ENCODE assay signal across 8 mouse cellular contexts in genomic region chr2:30471795-30472720, GRCm38 (mm10). TPM values are rescaled to one million over a fixed set of nuclear protein-coding genes. Genes with fewer than 3 reads are reported as not detected.
DNase-seq lines count a peak whose midpoint lies in the region; ATAC-seq and TF ChIP-seq lines count a peak whose summit lies in the region.

No protein-coding gene starts in this region.

- H3K27ac ChIP-seq in MEL (ENCODE audit: control insufficient read depth, low read depth, low read length), result peak overlapping the region; percentile 89
- peak overlapping the region; percentile 90 for H3K27ac ChIP-seq in hindbrain, embryonic 14.5 days

- H3K36me3 ChIP-seq in MEL (ENCODE audit: control insufficient read depth in 1 of 2, insufficient read depth in 2 of 2, low read length in 2 of 2), result peaks cover 0 to 5% of the 10 kb centered on the region in 2 experiments; a peak in 2 of 4 replicates
- no peaks in the 10 kb centered on the region for H3K36me3 ChIP-seq in hindbrain, embryonic 14.5 days (replicated peaks; ENCODE audit: control insufficient read depth, insufficient read depth)

- peak; percentile 95 for DNase-seq in MEL (ENCODE audit: low read depth, low spot score)
- peak; percentile 48 for DNase-seq in cerebellum, adult 9-10 months
- peak; percentile 69 to 76 for DNase-seq in frontal cortex, postnatal 36 days (ENCODE audit: low spot score in 2 of 2)
- DNase-seq in hindbrain, embryonic 14.5 days (ENCODE audit: low spot score), result peak; percentile 74
- DNase-seq in left cerebral cortex, adult 18-20 months (ENCODE audit: low spot score in 2 of 2), result peak; percentile 74 to 76
- DNase-seq in lung, postnatal 4 days, result peak; percentile 88 to 93
- peak; percentile 80 to 83 for DNase-seq in right cerebral cortex, adult 2 months (ENCODE audit: low spot score in 2 of 2)
- DNase-seq in urinary bladder, postnatal 14 days (ENCODE audit: low spot score), result peak; percentile 91

- H3K27me3 ChIP-seq in MEL (ENCODE audit: control insufficient read depth in 1 of 2, insufficient read depth in 2 of 2, low read length in 2 of 2), result no peaks in the 10 kb centered on the region
- no peaks in the 10 kb centered on the region for H3K27me3 ChIP-seq in hindbrain, embryonic 14.5 days (ENCODE audit: control insufficient read depth, insufficient read depth, low read length)

- TF ChIP-seq RAD21 in MEL (IDR thresholded peaks at IDR 0.05; ENCODE audit: low read depth, low read length), result no peak; the same call in 1 of the 2 replicates

- peak overlapping the region; percentile 78 for H3K9ac ChIP-seq in MEL (ENCODE audit: control insufficient read depth, low read depth, low read length, poor library complexity, severe bottlenecking)
- peak overlapping the region; percentile 95 for H3K9ac ChIP-seq in hindbrain, embryonic 14.5 days

- no peak for ATAC-seq in hindbrain, embryonic 14.5 days (ENCODE audit: low FRiP score)

- H3K4me1 ChIP-seq in MEL (ENCODE audit: control insufficient read depth in 1 of 2, insufficient read depth in 2 of 2, low read length in 2 of 2), result peaks cover 0 to 12% of the 10 kb centered on the region in 2 experiments; a peak in 3 of 4 replicates
- H3K4me1 ChIP-seq in hindbrain, embryonic 14.5 days (replicated peaks; ENCODE audit: control insufficient read depth, insufficient read depth, low read length), result peaks cover 20% of the 10 kb centered on the region

- TF ChIP-seq CTCF in MEL (IDR thresholded peaks at IDR 0.05 in 2 of 3, conservative IDR thresholded peaks at IDR 0.05 in 1 of 3; ENCODE audit: control insufficient read depth in 1 of 3, insufficient read depth in 1 of 3, low read depth in 2 of 3, low read length in 3 of 3, poor library complexity in 1 of 3, severe bottlenecking in 1 of 3), result no peak

- under 1% methylated on average over 44 of the region's 51 CpGs for WGBS in hindbrain, embryonic 14.5 days

- TF ChIP-seq POLR2A in MEL (IDR thresholded peaks at IDR 0.05; ENCODE audit: control insufficient read depth in 1 of 2, insufficient read depth in 1 of 2, low read depth in 1 of 2, low read length in 2 of 2, poor library complexity in 1 of 2), result peak; percentile 20 to 49; a peak in 2 of 4 replicates

- H3K4me3 ChIP-seq in MEL (ENCODE audit: control insufficient read depth in 1 of 2, insufficient read depth in 1 of 2, low read depth in 2 of 2, low read length in 2 of 2), result peak overlapping the region; percentile 59 to 71
- H3K4me3 ChIP-seq in hindbrain, embryonic 14.5 days (replicated peaks; ENCODE audit: low read length), result peak overlapping the region; percentile 89

- peak overlapping the region; percentile 98 for H3K4me2 ChIP-seq in hindbrain, embryonic 14.5 days (replicated peaks)

- no peaks in the 10 kb centered on the region for H3K9me3 ChIP-seq in MEL (replicated peaks; ENCODE audit: insufficient read depth, low read length)
- no peaks in the 10 kb centered on the region for H3K9me3 ChIP-seq in hindbrain, embryonic 14.5 days (ENCODE audit: control insufficient read depth, low read length)

- H3K79me2 ChIP-seq in MEL (ENCODE audit: control insufficient read depth, insufficient read depth, low read length, poor library complexity), result no peaks in the 10 kb centered on the region

- no peak for TF ChIP-seq EP300 in MEL (IDR thresholded peaks at IDR 0.05; ENCODE audit: low read depth in 1 of 2, low read length in 2 of 2)

TF ChIP-seq in MEL, 35 proteins besides CTCF, POLR2A, EP300 and RAD21:
- peak; percentile 53; the same call in 1 of the 2 replicates for TF ChIP-seq MXI1 (IDR thresholded peaks at IDR 0.05; ENCODE audit: low read depth, low read length)
- TF ChIP-seq MAX (IDR thresholded peaks at IDR 0.05; ENCODE audit: low read length), result peak; percentile 58; the same call in 1 of the 2 replicates
- peak; percentile 45; the same call in 1 of the 2 replicates for TF ChIP-seq TBP (IDR thresholded peaks at IDR 0.05; ENCODE audit: low read depth, low read length)
- no peak for TF ChIP-seq ETS1 (IDR thresholded peaks at IDR 0.05; ENCODE audit: low read depth, low read length)
- no peak for TF ChIP-seq MEF2A (IDR thresholded peaks at IDR 0.05; ENCODE audit: extremely low read depth, insufficient replicate concordance, low read depth, low read length, poor library complexity, severe bottlenecking)
- TF ChIP-seq ZC3H11A (IDR thresholded peaks at IDR 0.05; ENCODE audit: low read depth, low read length), result no peak
- TF ChIP-seq BHLHE40 (IDR thresholded peaks at IDR 0.05; ENCODE audit: borderline replicate concordance, low read depth, low read length), result 0 out of 2 replicates have a peak, but pooled peaks have one; percentile 7
- TF ChIP-seq MYC (IDR thresholded peaks at IDR 0.05; ENCODE audit: low read depth, low read length), result peak; percentile 61
- peak; percentile 95 for TF ChIP-seq HCFC1 (IDR thresholded peaks at IDR 0.05; ENCODE audit: low read depth, low read length)
- peak; percentile 62; the same call in 1 of the 2 replicates for TF ChIP-seq USF1 (IDR thresholded peaks at IDR 0.05; ENCODE audit: low read depth, low read length)
- TF ChIP-seq TAL1 (IDR thresholded peaks at IDR 0.05; ENCODE audit: low read length), result no peak
- TF ChIP-seq ZMIZ1 (IDR thresholded peaks at IDR 0.05; ENCODE audit: low read depth, low read length), result no peak; the same call in 1 of the 2 replicates
- no peak for TF ChIP-seq GATA1 (IDR thresholded peaks at IDR 0.05; ENCODE audit: low read depth, low read length)
- no peak for TF ChIP-seq JUND (IDR thresholded peaks at IDR 0.05; ENCODE audit: low read depth, low read length)
- TF ChIP-seq GABPA (IDR thresholded peaks at IDR 0.05; ENCODE audit: low read depth, low read length), result no peak
- TF ChIP-seq USF2 (IDR thresholded peaks at IDR 0.05; ENCODE audit: borderline replicate concordance in 1 of 2, insufficient read depth in 1 of 2, low read depth in 1 of 2, low read length in 2 of 2), result no peak
- TF ChIP-seq CHD2 (IDR thresholded peaks at IDR 0.05; ENCODE audit: low read length), result no peak
- no peak for TF ChIP-seq MYB (IDR thresholded peaks at IDR 0.05; ENCODE audit: low read depth, low read length)
- no peak for TF ChIP-seq ZKSCAN1 (IDR thresholded peaks at IDR 0.05; ENCODE audit: low read depth, low read length)
- no peak for TF ChIP-seq SIN3A (IDR thresholded peaks at IDR 0.05; ENCODE audit: low read length)
- no peak for TF ChIP-seq MAFK (IDR thresholded peaks at IDR 0.05; ENCODE audit: borderline replicate concordance, low read depth, low read length)
- TF ChIP-seq MAZ (IDR thresholded peaks at IDR 0.05; ENCODE audit: low read depth, low read length), result peak; percentile 96; the same call in 1 of the 2 replicates
- peak; percentile 86 for TF ChIP-seq ELF1 (IDR thresholded peaks at IDR 0.05; ENCODE audit: low read depth, low read length)
- TF ChIP-seq POLR2AphosphoS2 (IDR thresholded peaks at IDR 0.05; ENCODE audit: low read length), result no peak
- no peak for TF ChIP-seq E2F4 (IDR thresholded peaks at IDR 0.05; ENCODE audit: borderline replicate concordance, low read depth, low read length)
- TF ChIP-seq TCF12 (IDR thresholded peaks at IDR 0.05; ENCODE audit: low read depth, low read length), result no peak; the same call in 1 of the 2 replicates
- TF ChIP-seq POLR2AphosphoS5 (IDR thresholded peaks at IDR 0.05; ENCODE audit: borderline replicate concordance, low read depth, low read length), result no peak
- 0 out of 2 replicates have a peak, but pooled peaks have one; percentile 75 for TF ChIP-seq UBTF (IDR thresholded peaks at IDR 0.05; ENCODE audit: borderline replicate concordance, insufficient read depth, low read depth, low read length)
- TF ChIP-seq CHD1 (IDR thresholded peaks at IDR 0.05; ENCODE audit: low read depth, low read length), result no peak
- peak; percentile 69; the same call in 1 of the 2 replicates for TF ChIP-seq KAT2A (conservative IDR thresholded peaks at IDR 0.05; ENCODE audit: low read depth, low read length)
- no peak for TF ChIP-seq RCOR1 (IDR thresholded peaks at IDR 0.05; ENCODE audit: low read depth, low read length)
- no peak for TF ChIP-seq SMC3 (IDR thresholded peaks at IDR 0.05; ENCODE audit: low read depth, low read length)
- no peak for TF ChIP-seq NELFE (IDR thresholded peaks at IDR 0.05; ENCODE audit: low read depth, low read length)
- no peak for TF ChIP-seq NRF1 (IDR thresholded peaks at IDR 0.05; ENCODE audit: insufficient read depth, low read depth, low read length, poor library complexity, severe bottlenecking)
- TF ChIP-seq ZNF384 (IDR thresholded peaks at IDR 0.05; ENCODE audit: low read depth, low read length), result peak; percentile 94

RNA-seq across cellular contexts. Expression of gene Ier5l, which starts 2.0 kb away (rescaled TPM):
- total RNA-seq in MEL (2012; rRNA removed), result not detected in 2 replicates
- under 1 TPM in 1 of 2 experiments, not detected in 1; 0.06 TPM for polyA plus RNA-seq in MEL (2012; ENCODE audit: insufficient read depth in 1 of 2, insufficient read length in 2 of 2, low read depth in 1 of 2, low replicate concordance in 2 of 2, missing spikeins in 1 of 2)
- 2.4 and 2.7 TPM in 2 replicates for polyA plus RNA-seq in hindbrain, embryonic 14.5 days (2014; fragmentation: Nextera tagmentation; extraction: Ambion mirVana)
- total RNA-seq in left cerebral cortex, adult 18-20 months (2021), result 10 to 100 TPM; 30.3 to 30.4 TPM

RNA-seq across cellular contexts. Expression of gene Ptpa, which starts 56.2 kb away (rescaled TPM):
- 139 and 159 TPM in 2 replicates for total RNA-seq in MEL (2012; rRNA removed)
- 100 to 1,000 TPM in 1 of 2 experiments, not detected in 1; 382 TPM for polyA plus RNA-seq in MEL (2012; ENCODE audit: insufficient read depth in 1 of 2, insufficient read length in 2 of 2, low read depth in 1 of 2, low replicate concordance in 2 of 2, missing spikeins in 1 of 2)
- polyA plus RNA-seq in hindbrain, embryonic 14.5 days (2014; fragmentation: Nextera tagmentation; extraction: Ambion mirVana), result 71.7 and 79.8 TPM in 2 replicates
- 100 to 1,000 TPM; 182 to 189 TPM for total RNA-seq in left cerebral cortex, adult 18-20 months (2021)

RNA-seq across cellular contexts. Expression of gene Crat, which starts 56.4 kb away (rescaled TPM):
- 22.0 and 23.9 TPM in 2 replicates for total RNA-seq in MEL (2012; rRNA removed)
- 10 to 100 TPM in 1 of 2 experiments, not detected in 1; 93.9 TPM for polyA plus RNA-seq in MEL (2012; ENCODE audit: insufficient read depth in 1 of 2, insufficient read length in 2 of 2, low read depth in 1 of 2, low replicate concordance in 2 of 2, missing spikeins in 1 of 2)
- polyA plus RNA-seq in hindbrain, embryonic 14.5 days (2014; fragmentation: Nextera tagmentation; extraction: Ambion mirVana), result 30.3 and 32.0 TPM in 2 replicates
- total RNA-seq in left cerebral cortex, adult 18-20 months (2021), result 10 to 100 TPM; 53.7 to 57.3 TPM

Comparison
In these comparisons a context has a peak if more than half of its experiments do, and no peak if none do; other contexts are left out.
1. RNA of gene Ier5l, which starts 2.0 kb away (total RNA-seq): 30.3 to 30.4 TPM in left cerebral cortex, adult 18-20 months; not detected in MEL; every median in the first group is over 10 times any median in the second.
2. Peak in every context shown above with its lines, with median percentiles within 50 percentile points of each other: DNase-seq.